Mouse (Mus musculus) lung, embryonic 15.5 days (tissue): ENCODE data around the gene Gpc1. TPM values are rescaled to one million over a fixed set of nuclear protein-coding genes. Genes with fewer than 3 reads are reported as not detected.

ENCODE experiments used
- ATAC-seq: fragments of 200-750 bp; cut with Nextera tagmentation; 2 replicates; pipeline ENCODE4 v1.8.0; 2017; ENCODE audit warnings: moderate number of reproducible peaks, borderline replicate concordance; ENCODE audit not compliant: low FRiP score, low TSS enrichment; ENCODE audit errors: extremely low read depth
- H3K27ac ChIP-seq: fragments of 300-500 bp; sonication (generic); 2 replicates; pipeline ENCODE4 v1.5.1; 2015; ENCODE audit warnings: moderate library complexity, mild to moderate bottlenecking, inconsistent platforms
- H3K27me3 ChIP-seq: fragments of 300-500 bp; sonication (generic); 2 replicates; pipeline ENCODE4 v1.6.1; 2015; ENCODE audit warnings: inconsistent platforms
- H3K36me3 ChIP-seq: fragments of 300-500 bp; sonication (generic); 2 replicates; pipeline ENCODE4 v1.6.1; 2015; ENCODE audit warnings: inconsistent platforms
- H3K4me1 ChIP-seq: fragments of 300-500 bp; sonication (generic); 2 replicates; pipeline ENCODE4 v1.6.1; 2015; ENCODE audit warnings: inconsistent platforms
- H3K4me2 ChIP-seq: fragments of 300-500 bp; sonication (generic); 2 replicates; pipeline ENCODE4 v1.6.1; 2015; ENCODE audit warnings: inconsistent platforms, mild to moderate bottlenecking, moderate library complexity
- H3K4me3 ChIP-seq: fragments of 300-500 bp; sonication (generic); 2 replicates; pipeline ENCODE4 v1.5.1; 2015; ENCODE audit warnings: mild to moderate bottlenecking, inconsistent platforms
- H3K9ac ChIP-seq: fragments of 300-500 bp; sonication (generic); 2 replicates; pipeline ENCODE4 v1.6.1; 2015; ENCODE audit warnings: inconsistent platforms
- H3K9me3 ChIP-seq: fragments of 300-500 bp; sonication (generic); 2 replicates; pipeline ENCODE4 v1.6.1; 2016; ENCODE audit warnings: inconsistent platforms
- WGBS: fragments of 180-500 bp; shearing (Covaris S2); methylation state at CpG from one replicate; pipeline ENCODE4 v1.1.7; 2015; 5-methylcytosine and 5-hydroxymethylcytosine counted together
- polyA plus RNA-seq: library from polyadenylated mRNA; unstranded; fragments of >200 nt; fragmentation: Nextera tagmentation; extraction: Ambion mirVana; gene quantifications from 2 replicates; pipeline ENCODE4 v1.2.1, GENCODE M21; 2015

The Gpc1 gene
- 34.2 and 35.1 TPM in 2 replicates for polyA plus RNA-seq

GRCm38 (mm10) chr1:92831188-92832001 lies at the start of gene Gpc1:
Gene Gpc1 (plus strand): TSS chr1:92831645.
- Histone ChIP-seq H3K36me3 (no peaks in the 10 kb centered on the region), H3K27ac (peak within 1 kb of the TSS; percentile 89), H3K4me1 (peaks cover 25% of the 10 kb centered on the region), H3K27me3 (peaks cover 29% of the 10 kb centered on the region), H3K4me3 (peak within 1 kb of the TSS; percentile 68), H3K9me3 (no peaks in the 10 kb centered on the region), H3K4me2 (peak within 1 kb of the TSS; percentile 92), H3K9ac (peak within 1 kb of the TSS; percentile 80)
- 0% methylated on average over 44 of the region's 99 CpGs for WGBS
- ATAC-seq: peak; percentile 84

GRCm38 (mm10) chr1:92781862-92782261 lies 49.6 kb upstream of the Gpc1 start:
- ATAC-seq: no peak
- Histone ChIP-seq H3K27ac (no peak overlapping the region), H3K4me3 (no peak overlapping the region), H3K36me3 (no peaks in the 10 kb centered on the region), H3K4me1 (no peaks in the 10 kb centered on the region), H3K9me3 (no peaks in the 10 kb centered on the region), H3K27me3 (no peaks in the 10 kb centered on the region), H3K9ac (no peak overlapping the region), H3K4me2 (no peak overlapping the region)
- 72% methylated on average over 4 of the region's 4 CpGs for WGBS

DNA sequence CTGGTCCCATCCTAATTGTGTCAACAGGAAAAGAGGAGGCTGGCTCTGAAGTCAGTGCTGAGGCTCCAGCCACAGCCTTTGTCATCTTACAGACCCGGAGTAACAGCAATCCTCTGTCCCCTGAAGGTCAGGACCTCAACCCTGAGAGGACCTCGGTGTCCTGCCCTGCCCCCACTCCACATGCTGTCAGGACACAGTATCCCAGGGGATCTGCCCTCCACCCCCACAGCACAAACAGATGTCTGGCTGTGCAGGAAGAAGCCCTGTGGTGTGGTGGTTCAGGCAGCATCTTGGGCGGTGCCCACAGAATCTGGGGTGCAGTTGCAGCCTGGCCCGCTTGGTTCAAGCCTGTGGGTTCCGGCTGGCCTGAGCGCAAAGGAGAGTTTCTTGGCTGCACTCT lies 48.9 kb upstream of the Gpc1 start:
- H3K9me3 ChIP-seq: no peaks in the 10 kb centered on the region
- no peaks in the 10 kb centered on the region for H3K27me3 ChIP-seq
- H3K36me3 ChIP-seq: no peaks in the 10 kb centered on the region
- no peak for ATAC-seq
- no peak overlapping the region for H3K4me3 ChIP-seq
- 50% methylated on average over 6 of the region's 6 CpGs for WGBS
- no peak overlapping the region for H3K4me2 ChIP-seq
- no peak overlapping the region for H3K9ac ChIP-seq
- H3K4me1 ChIP-seq: no peaks in the 10 kb centered on the region
- H3K27ac ChIP-seq: no peak overlapping the region

- H3K4me3 ChIP-seq: no peak overlapping the region
- peaks cover 12% of the 10 kb centered on the region for H3K4me1 ChIP-seq
- H3K36me3 ChIP-seq: no peaks in the 10 kb centered on the region
- no peak overlapping the region for H3K27ac ChIP-seq
- ATAC-seq: no peak
- no peaks in the 10 kb centered on the region for H3K27me3 ChIP-seq
- no peak overlapping the region for H3K9ac ChIP-seq
- no peak overlapping the region for H3K4me2 ChIP-seq
- no peaks in the 10 kb centered on the region for H3K9me3 ChIP-seq
- WGBS: 49% methylated on average over 8 of the region's 8 CpGs
Observed at GRCm38 (mm10) chr1:92787221-92787620, 44.2 kb upstream of the Gpc1 start.

GRCm38 (mm10) chr1:92788049-92788448 lies 43.4 kb upstream of the Gpc1 start:
- no peak for ATAC-seq
- Histone ChIP-seq H3K27ac (no peak overlapping the region), H3K36me3 (no peaks in the 10 kb centered on the region), H3K4me2 (no peak overlapping the region), H3K9ac (no peak overlapping the region), H3K27me3 (no peaks in the 10 kb centered on the region), H3K4me1 (peaks cover 12% of the 10 kb centered on the region), H3K9me3 (no peaks in the 10 kb centered on the region), H3K4me3 (no peak overlapping the region)
- WGBS: 76% methylated on average over 7 of the region's 7 CpGs

DNA sequence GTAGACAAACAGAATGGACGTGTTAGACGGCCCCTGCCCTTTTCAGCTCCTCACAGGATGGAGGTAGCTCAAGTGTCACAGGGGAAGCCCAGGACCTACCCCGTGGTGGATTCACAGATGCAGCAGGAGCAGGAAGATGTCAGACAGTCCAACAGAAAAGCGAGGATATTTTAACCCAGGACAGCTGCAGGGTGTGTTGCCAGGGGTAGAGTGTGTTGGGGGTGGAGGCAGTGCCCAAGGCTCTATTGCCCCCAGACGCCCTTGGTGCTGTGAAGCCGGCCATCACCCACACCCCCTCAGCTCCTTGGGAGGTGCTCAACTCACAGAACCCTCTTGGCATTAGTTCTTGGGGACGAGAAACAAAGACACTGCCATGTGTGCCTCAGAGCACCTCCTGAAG lies 40.8 kb upstream of the Gpc1 start:
- no peak for ATAC-seq
- Histone ChIP-seq H3K36me3 (no peaks in the 10 kb centered on the region), H3K4me3 (0 out of 2 replicates have a peak overlapping the region, but pooled peaks have one; percentile 2), H3K9ac (no peak overlapping the region), H3K9me3 (no peaks in the 10 kb centered on the region), H3K4me2 (peak overlapping the region; percentile 39), H3K27ac (no peak overlapping the region), H3K4me1 (peaks cover 12% of the 10 kb centered on the region), H3K27me3 (no peaks in the 10 kb centered on the region)
- WGBS: 19% methylated on average over 7 of the region's 7 CpGs

DNA sequence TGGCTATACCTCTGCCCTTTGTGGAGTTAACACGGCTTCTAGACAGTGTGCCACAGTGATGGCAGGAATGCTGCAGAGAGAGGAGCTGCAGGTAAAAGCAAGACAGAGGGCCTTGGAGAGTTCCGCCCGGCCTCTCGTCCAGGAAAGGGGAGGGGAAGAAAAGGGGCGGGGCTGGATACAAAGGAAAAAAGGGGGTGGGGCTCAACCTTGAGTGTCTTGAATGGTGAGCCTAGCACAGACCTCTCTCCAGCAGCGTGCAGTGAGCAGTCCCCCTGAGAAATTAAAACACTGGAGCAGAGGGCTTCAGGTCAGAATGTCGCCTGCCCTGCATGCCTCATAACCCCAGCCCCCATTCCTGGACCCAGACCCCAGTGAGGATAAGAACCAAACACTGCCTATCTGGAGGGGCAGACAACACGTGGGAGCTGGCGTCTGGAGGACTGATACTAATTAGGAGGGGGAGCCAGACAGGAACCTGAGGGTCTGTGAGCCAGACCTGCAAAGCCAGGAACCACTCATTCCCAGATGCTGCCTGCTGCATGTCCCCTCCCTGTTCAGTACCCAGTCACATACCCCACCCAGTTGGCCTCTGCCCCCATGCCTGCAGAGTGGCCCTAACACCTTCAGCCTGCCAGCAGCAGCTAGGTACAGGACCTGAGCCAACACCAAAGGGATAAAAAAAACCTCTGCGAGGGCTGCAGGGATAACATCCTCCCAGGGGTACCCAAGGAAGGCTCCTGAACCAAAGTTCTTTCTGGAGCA lies 40.2 kb upstream of the Gpc1 start:
- WGBS: 2% methylated on average over 10 of the region's 10 CpGs
- Histone ChIP-seq H3K36me3 (no peaks in the 10 kb centered on the region), H3K4me2 (peak overlapping the region; percentile 39), H3K4me3 (0 out of 2 replicates have a peak overlapping the region, but pooled peaks have one; percentile 2), H3K4me1 (peaks cover 12% of the 10 kb centered on the region), H3K27me3 (no peaks in the 10 kb centered on the region), H3K9me3 (no peaks in the 10 kb centered on the region), H3K9ac (no peak overlapping the region), H3K27ac (no peak overlapping the region)
- peak; percentile 71 for ATAC-seq

GRCm38 (mm10) chr1:92793781-92794180 lies 37.7 kb upstream of the Gpc1 start:
- Histone ChIP-seq H3K9me3 (no peaks in the 10 kb centered on the region), H3K9ac (no peak overlapping the region), H3K4me2 (no peak overlapping the region), H3K27ac (no peak overlapping the region), H3K27me3 (no peaks in the 10 kb centered on the region), H3K4me3 (no peak overlapping the region), H3K36me3 (no peaks in the 10 kb centered on the region), H3K4me1 (peaks cover 12% of the 10 kb centered on the region)
- ATAC-seq: no peak
- WGBS: 61% methylated on average over 5 of the region's 5 CpGs

DNA sequence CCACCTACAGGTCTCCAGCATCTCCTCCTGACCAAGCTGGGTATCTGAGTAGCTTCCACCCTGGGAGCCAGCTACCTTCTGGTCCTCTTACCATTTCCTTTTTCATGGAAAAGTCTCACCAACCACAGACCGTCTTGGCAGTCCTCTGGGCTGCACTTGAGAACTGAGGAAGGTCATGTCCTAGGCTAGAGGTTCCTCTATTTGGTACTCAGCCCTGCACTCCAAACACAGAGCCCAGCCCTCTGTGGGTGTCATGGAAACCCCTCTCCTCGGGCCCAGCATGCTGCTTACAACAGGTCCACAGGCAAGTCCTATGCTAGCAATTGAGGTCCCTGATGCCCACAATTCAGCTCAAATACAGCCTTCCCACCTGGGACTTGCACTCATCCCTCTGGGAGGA lies 33.0 kb upstream of the Gpc1 start:
- no peaks in the 10 kb centered on the region for H3K27me3 ChIP-seq
- no peaks in the 10 kb centered on the region for H3K4me1 ChIP-seq
- H3K9me3 ChIP-seq: no peaks in the 10 kb centered on the region
- WGBS: 43% methylated on average over 2 of the region's 2 CpGs
- no peak for ATAC-seq
- no peak overlapping the region for H3K27ac ChIP-seq
- H3K36me3 ChIP-seq: no peaks in the 10 kb centered on the region
- H3K4me3 ChIP-seq: no peak overlapping the region
- no peak overlapping the region for H3K4me2 ChIP-seq
- H3K9ac ChIP-seq: no peak overlapping the region

GRCm38 (mm10) chr1:92799653-92800052 lies 31.8 kb upstream of the Gpc1 start:
- no peaks in the 10 kb centered on the region for H3K27me3 ChIP-seq
- ATAC-seq: no peak
- 79% methylated on average over 5 of the region's 5 CpGs for WGBS
- no peak overlapping the region for H3K27ac ChIP-seq
- no peaks in the 10 kb centered on the region for H3K9me3 ChIP-seq
- H3K36me3 ChIP-seq: no peaks in the 10 kb centered on the region
- no peaks in the 10 kb centered on the region for H3K4me1 ChIP-seq
- H3K4me3 ChIP-seq: no peak overlapping the region
- H3K4me2 ChIP-seq: no peak overlapping the region
- H3K9ac ChIP-seq: no peak overlapping the region

DNA sequence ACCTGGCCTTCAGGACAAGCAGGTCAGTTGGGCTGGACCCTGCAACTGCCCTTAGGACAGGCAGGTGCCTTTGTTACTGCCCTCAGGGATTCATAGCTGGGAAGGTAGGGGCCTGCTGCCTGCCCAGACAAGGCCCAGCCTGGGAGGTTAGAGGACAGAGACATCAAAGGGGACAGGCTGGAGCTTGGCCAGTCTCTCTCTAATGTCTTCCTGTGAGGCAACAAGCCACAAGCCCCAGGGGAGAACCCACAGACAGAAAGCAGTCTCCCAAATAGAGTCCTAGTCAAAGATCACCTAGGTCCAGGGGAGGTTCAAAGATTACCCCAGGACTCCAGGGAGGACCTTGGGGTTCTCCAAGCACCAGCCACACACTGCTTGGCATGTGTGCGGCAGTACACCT lies 29.1 kb upstream of the Gpc1 start:
- ATAC-seq: no peak
- WGBS: 94% methylated on average over 1 of the region's 1 CpGs
- Histone ChIP-seq H3K4me3 (no peak overlapping the region), H3K36me3 (no peaks in the 10 kb centered on the region), H3K9me3 (no peaks in the 10 kb centered on the region), H3K9ac (no peak overlapping the region), H3K27me3 (no peaks in the 10 kb centered on the region), H3K4me2 (no peak overlapping the region), H3K27ac (no peak overlapping the region), H3K4me1 (no peaks in the 10 kb centered on the region)

- H3K27me3 ChIP-seq: no peaks in the 10 kb centered on the region
- 62% methylated on average over 4 of the region's 4 CpGs for WGBS
- H3K4me2 ChIP-seq: no peak overlapping the region
- H3K9ac ChIP-seq: no peak overlapping the region
- ATAC-seq: no peak
- no peaks in the 10 kb centered on the region for H3K4me1 ChIP-seq
- no peak overlapping the region for H3K4me3 ChIP-seq
- H3K36me3 ChIP-seq: no peaks in the 10 kb centered on the region
- no peak overlapping the region for H3K27ac ChIP-seq
- no peaks in the 10 kb centered on the region for H3K9me3 ChIP-seq
Observed at GRCm38 (mm10) chr1:92803376-92803775, 28.1 kb upstream of the Gpc1 start.
